Mouse (Mus musculus): ENCODE data around the gene Gkap1. TPM values are rescaled to one million over a fixed set of nuclear protein-coding genes. Genes with fewer than 3 reads are reported as not detected.

Gene Gkap1
- polyA plus RNA-seq (2015; fragmentation: Nextera tagmentation; extraction: Ambion mirVana): 6.3 and 9.6 TPM in 2 replicates

GRCm38 (mm10) chr13:58275599-58275998, at the start of gene Gkap1:
TSS of gene Gkap1 (minus strand) at chr13:58275699.

GRCm38 (mm10) chr13:58215592-58216341, 59.7 kb downstream of the Gkap1 start, which contains the start of gene Ubqln1:
TSS of gene Ubqln1 (minus strand) at chr13:58215653.

Other genes with a start within 250 kb of the Gkap1 start
- 0.95 and 1.5 TPM in 2 replicates for gene Klhl3, start 162.1 kb downstream of the Gkap1 start, polyA plus RNA-seq (2015; fragmentation: Nextera tagmentation; extraction: Ambion mirVana)
- gene Hnrnpa0, start 147.1 kb downstream of the Gkap1 start, polyA plus RNA-seq (2015; fragmentation: Nextera tagmentation; extraction: Ambion mirVana): 27.9 and 30.6 TPM in 2 replicates
- gene Idnk, start 118.0 kb downstream of the Gkap1 start, polyA plus RNA-seq (2015; fragmentation: Nextera tagmentation; extraction: Ambion mirVana): 31.5 and 38.0 TPM in 2 replicates
- 32.3 and 36.0 TPM in 2 replicates for gene Ubqln1, start 60.0 kb downstream of the Gkap1 start, polyA plus RNA-seq (2015; fragmentation: Nextera tagmentation; extraction: Ambion mirVana)
- gene Kif27, start 83.4 kb upstream of the Gkap1 start, polyA plus RNA-seq (2015; fragmentation: Nextera tagmentation; extraction: Ambion mirVana): 0.13 and 0.23 TPM in 2 replicates
- 23.0 and 23.8 TPM in 2 replicates for gene 2210016F16Rik, start 109.5 kb upstream of the Gkap1 start, polyA plus RNA-seq (2015; fragmentation: Nextera tagmentation; extraction: Ambion mirVana)
- gene Rmi1, start 126.5 kb upstream of the Gkap1 start, polyA plus RNA-seq (2015; fragmentation: Nextera tagmentation; extraction: Ambion mirVana): 18.0 and 18.7 TPM in 2 replicates
- gene Hnrnpk, start 127.6 kb upstream of the Gkap1 start, polyA plus RNA-seq (2015; fragmentation: Nextera tagmentation; extraction: Ambion mirVana): 594 and 629 TPM in 2 replicates

Data from spleen, postnatal 0 days (tissue).